ENCODE assay signal across 28 mouse cellular contexts in the genomic region with DNA sequence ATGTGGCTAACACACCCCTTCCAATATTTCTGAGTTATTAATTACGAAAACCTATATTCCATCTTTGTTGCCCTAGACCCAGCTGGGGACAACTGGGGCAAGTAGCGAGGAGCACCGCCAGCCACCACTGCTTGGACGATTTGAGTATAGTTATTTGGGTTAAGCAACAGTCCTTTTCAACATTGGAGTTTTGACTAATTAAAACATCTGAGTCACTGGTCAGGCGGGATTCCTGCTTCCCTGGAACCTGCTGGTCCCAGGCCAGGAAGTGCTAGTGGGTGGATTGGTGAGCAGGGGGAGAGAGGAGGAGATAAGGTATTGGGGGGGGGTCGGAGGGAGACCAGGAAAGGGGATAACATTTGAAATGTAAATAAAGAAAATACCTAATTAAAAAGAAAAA. TPM values are rescaled to one million over a fixed set of nuclear protein-coding genes. Genes with fewer than 3 reads are reported as not detected.
"Had no signal": no experiment of that assay in that cellular context is flagged by ENCODE, and none has a peak within 500 bp of the region (broad histone marks: within the 10 kb centered on the region; RNA-seq: fewer than 3 reads in every experiment).

No protein-coding gene starts in this region.

- ATAC-seq: hindbrain, embryonic 16.5 days; hindbrain, postnatal 0 days; inflammation-experienced regulatory T-cells, adult 6 months had no signal

- DNase-seq: heart, postnatal 10 days; heart, postnatal 14 days; heart, postnatal 36 days; heart, postnatal 4 days; kidney, adult 11 months; kidney, adult 18-20 months; kidney, adult 2 months; kidney, adult 8-10 months; kidney, adult 9 months; kidney, postnatal 10 days; kidney, postnatal 14 days; kidney, postnatal 25 days; kidney, postnatal 36 days; kidney, postnatal 4 days; layer of hippocampus, adult 9-11 months; layer of hippocampus, postnatal 36 days had no signal

- H3K27me3 ChIP-seq: heart, embryonic 12.5 days; heart, embryonic 13.5 days; heart, embryonic 15.5 days; hindbrain, embryonic 12.5 days; hindbrain, embryonic 13.5 days; hindbrain, embryonic 15.5 days; intestine, embryonic 15.5 days; kidney, embryonic 15.5 days had no signal

RNA-seq across cellular contexts. Expression of a gene that starts 59.4 kb away (rescaled TPM):
- total RNA-seq: hematopoietic stem cell, adult 5-6 weeks had no signal
- polyA plus RNA-seq: inflammation-experienced regulatory T-cells, adult 6 months had no signal
